Mouse (Mus musculus) CH12.LX (cell line): ENCODE measurements at regions not wholly inside any gene's neighbourhood (a gene's known extent, or its start where the extent isn't known, plus 50 kb on each side); places are given as distances from the start of the nearest gene placed in this dataset.

ENCODE experiments used
- DNase-seq: peaks from one replicate; pipeline ENCODE4 v3.0.0-alpha.2; 2013; ENCODE audit errors: extremely low read depth
- H3K27ac ChIP-seq: 2 replicates; pipeline ENCODE4 v1.5.1; 2012; ENCODE audit warnings: low read depth, mild to moderate bottlenecking, control low read depth, moderate library complexity; ENCODE audit not compliant: insufficient read depth
- H3K27me3 ChIP-seq: replicated peaks from 2 replicates; pipeline ENCODE3; 2012; ENCODE audit warnings: inconsistent platforms
- H3K36me3 ChIP-seq, 2 experiments: replicated peaks in 1 of 2; 2 replicates each; pipeline versions ENCODE3 to v1.6.1; 2012; ENCODE audit warnings: inconsistent platforms in 1 of 2, low read length in 1 of 2, mild to moderate bottlenecking in 1 of 2, mixed read lengths in 1 of 2, moderate library complexity in 1 of 2; ENCODE audit not compliant: control insufficient read depth in 1 of 2, insufficient read depth in 1 of 2
- H3K4me1 ChIP-seq, 2 experiments: 2 replicates each; pipeline ENCODE4 v1.6.1; 2012; ENCODE audit warnings: inconsistent platforms in 1 of 2, moderate library complexity in 1 of 2; ENCODE audit not compliant: insufficient read depth in 2 of 2, control insufficient read depth in 1 of 2
- H3K4me2 ChIP-seq: 2 replicates; pipeline ENCODE4 v1.6.1; 2012; ENCODE audit warnings: low read depth, mild to moderate bottlenecking, control low read depth; ENCODE audit not compliant: poor library complexity, insufficient read depth, severe bottlenecking
- H3K4me3 ChIP-seq, 3 experiments: fragments of 150-350 bp in 1 of 3; sonication (generic) in 1 of 3; replicated peaks in 1 of 3; 2 replicates each; pipeline versions ENCODE3 to v1.5.1; 2011 to 2012; ENCODE audit warnings: low read depth in 2 of 3, low read length in 2 of 3, mild to moderate bottlenecking in 2 of 3, moderate library complexity in 2 of 3, control low read depth in 1 of 3, improper control_type of control experiment in 1 of 3, inconsistent platforms in 1 of 3, mixed read lengths in 1 of 3; ENCODE audit not compliant: poor library complexity in 1 of 3
- H3K79me2 ChIP-seq: replicated peaks from 2 replicates; pipeline ENCODE4 v1.6.1; 2012; ENCODE audit warnings: mild to moderate bottlenecking, moderate library complexity; ENCODE audit not compliant: control insufficient read depth, poor library complexity, insufficient read depth, severe bottlenecking; ENCODE audit errors: extremely low read depth
- H3K9ac ChIP-seq: 2 replicates; pipeline ENCODE4 v1.6.1; 2012; ENCODE audit warnings: low read depth, mild to moderate bottlenecking, control low read depth, moderate library complexity; ENCODE audit not compliant: insufficient read depth
- H3K9me3 ChIP-seq: replicated peaks from 2 replicates; pipeline ENCODE3; 2012; ENCODE audit warnings: low read length, inconsistent platforms, mixed read lengths
- CHD1 ChIP-seq: IDR thresholded peaks from 2 replicates; pipeline ENCODE4 v1.6.1; 2012; ENCODE audit warnings: low read depth, low read length, improper control_type of control experiment, inconsistent platforms
- CHD2 ChIP-seq: IDR thresholded peaks from 2 replicates; pipeline ENCODE4 v1.6.1; 2011; ENCODE audit warnings: low read length, improper control_type of control experiment
- CTCF ChIP-seq, 2 experiments: IDR thresholded peaks in 1 of 2; conservative IDR thresholded peaks in 1 of 2; 2 replicates each; pipeline ENCODE4 v1.5.1; 2011 to 2012; ENCODE audit warnings: low read depth in 2 of 2, low read length in 2 of 2, improper control_type of control experiment in 1 of 2, inconsistent platforms in 1 of 2, mild to moderate bottlenecking in 1 of 2, moderate library complexity in 1 of 2
- ELF1 ChIP-seq: IDR thresholded peaks from 2 replicates; pipeline ENCODE4 v1.6.1; 2014; ENCODE audit warnings: low read depth, mild to moderate bottlenecking, inconsistent platforms, low read length, improper control_type of control experiment
- EP300 ChIP-seq: IDR thresholded peaks from 2 replicates; pipeline ENCODE4 v1.6.1; 2011; ENCODE audit warnings: low read length, improper control_type of control experiment
- ETS1 ChIP-seq: conservative IDR thresholded peaks from 2 replicates; pipeline ENCODE4 v1.6.1; 2012; ENCODE audit warnings: low read depth, mild to moderate bottlenecking, inconsistent platforms, low read length, improper control_type of control experiment, moderate library complexity
- MAFK ChIP-seq: IDR thresholded peaks from 2 replicates; pipeline ENCODE4 v1.6.1; 2011; ENCODE audit warnings: low read length, improper control_type of control experiment; ENCODE audit not compliant: insufficient replicate concordance
- MAZ ChIP-seq: IDR thresholded peaks from 2 replicates; pipeline ENCODE4 v1.6.1; 2012; ENCODE audit warnings: low read depth, mild to moderate bottlenecking, inconsistent platforms, low read length, improper control_type of control experiment, moderate library complexity
- MEF2A ChIP-seq: IDR thresholded peaks from 2 replicates; pipeline ENCODE4 v1.6.1; 2014; ENCODE audit warnings: low read depth, mild to moderate bottlenecking, inconsistent platforms, low read length, improper control_type of control experiment, borderline replicate concordance
- NRF1 ChIP-seq: IDR thresholded peaks from 2 replicates; pipeline ENCODE4 v1.6.1; 2014; ENCODE audit warnings: low read depth, mild to moderate bottlenecking, inconsistent platforms, low read length, improper control_type of control experiment, moderate library complexity
- POLR2AphosphoS2 ChIP-seq: IDR thresholded peaks from 2 replicates; pipeline ENCODE4 v1.6.1; 2011; ENCODE audit warnings: low read depth, low read length, improper control_type of control experiment
- RAD21 ChIP-seq: IDR thresholded peaks from 2 replicates; pipeline ENCODE4 v1.6.1; 2011; ENCODE audit warnings: low read depth, mild to moderate bottlenecking, low read length, improper control_type of control experiment, moderate library complexity
- RCOR1 ChIP-seq: conservative IDR thresholded peaks from 2 replicates; pipeline ENCODE4 v1.6.1; 2012; ENCODE audit warnings: low read depth, mild to moderate bottlenecking, inconsistent platforms, low read length, improper control_type of control experiment
- SIN3A ChIP-seq: IDR thresholded peaks from 2 replicates; pipeline ENCODE4 v1.6.1; 2012; ENCODE audit warnings: low read length, improper control_type of control experiment, inconsistent platforms
- SMC3 ChIP-seq: IDR thresholded peaks from 2 replicates; pipeline ENCODE4 v1.6.1; 2011; ENCODE audit warnings: low read depth, low read length, improper control_type of control experiment
- USF1 ChIP-seq: IDR thresholded peaks from 2 replicates; pipeline ENCODE4 v1.6.1; 2014; ENCODE audit warnings: low read depth, mild to moderate bottlenecking, inconsistent platforms, low read length, improper control_type of control experiment
- dilution Hi-C: fragments of 300-500 bp; cut with MboI; formaldehyde crosslinking; loops from 2 replicates; pipeline ENCODE4 v1.14.3; 2020; ENCODE audit warnings: low sequenced_read_pairs; ENCODE audit not compliant: extremely low pct_unique_long_range_greater_than_20kb, extremely low pct_ligation_motif_present
- in situ Hi-C: fragments of 300-500 bp; cut with MboI; formaldehyde crosslinking; loops from 3 replicates; pipeline ENCODE4 v1.14.3; 2019; ENCODE audit warnings: low sequenced_read_pairs, low pct_ligation_motif_present, low pct_unique_long_range_greater_than_20kb, mixed read lengths

DNA sequence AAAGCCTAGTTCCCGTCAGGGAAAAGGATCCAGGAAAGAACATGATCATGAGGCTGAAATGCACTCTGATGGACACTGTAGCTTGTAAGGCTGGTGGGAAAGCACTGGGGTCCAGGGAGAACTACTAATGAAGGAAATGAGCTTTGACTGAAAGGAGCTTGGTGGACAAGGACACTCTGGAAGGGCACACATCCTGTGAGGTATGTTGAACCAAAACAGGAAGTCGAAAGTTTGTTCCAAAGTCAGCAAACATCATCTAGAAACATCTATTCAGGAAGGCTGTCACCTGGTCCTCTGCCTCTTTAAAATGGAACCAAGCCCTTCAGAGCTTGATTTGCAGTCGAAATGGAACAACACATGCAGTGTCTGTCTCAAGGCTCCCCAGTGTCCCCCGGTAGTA, 143.1 kb downstream of the Hlx start:
- in situ Hi-C loops (no loop called here), dilution Hi-C loops (no loop called here)

DNA sequence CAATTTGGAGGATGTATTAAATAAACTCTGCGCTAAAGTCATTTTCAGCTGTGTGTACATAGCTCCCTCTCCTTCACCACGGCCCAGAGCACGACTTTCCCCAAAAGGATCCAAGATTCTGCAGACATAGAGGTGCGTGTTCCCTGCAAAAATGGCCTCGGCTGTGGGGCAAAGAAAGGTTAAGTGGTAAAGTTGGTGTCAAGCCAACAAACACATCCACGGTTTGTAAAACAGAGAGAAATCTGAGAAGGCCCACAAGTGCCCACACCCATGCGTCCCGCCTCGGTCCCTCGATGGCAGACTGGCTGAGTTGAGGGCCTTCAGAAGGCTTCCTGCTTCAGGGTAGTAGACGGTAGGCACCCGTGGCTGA, 147.9 kb downstream of the Hlx start:
- TF ChIP-seq SMC3 (no peak), MEF2A (no peak), CHD2 (no peak), POLR2AphosphoS2 (no peak), RCOR1 (no peak), MAFK (no peak), CHD1 (no peak), SIN3A (no peak), CTCF (conservative IDR thresholded peaks at IDR 0.05 in 1 of 2, IDR thresholded peaks at IDR 0.05 in 1 of 2; ENCODE audit: low read depth in 2 of 2, low read length in 2 of 2) (no peak), ELF1 (no peak), ETS1 (no peak), MAZ (no peak), RAD21 (no peak)
- Histone ChIP-seq H3K27me3 (no peaks in the 10 kb centered on the region), H3K36me3 (no peaks in the 10 kb centered on the region), H3K9ac (no peak overlapping the region), H3K9me3 (no peaks in the 10 kb centered on the region), H3K4me2 (no peak overlapping the region), H3K4me3 (no peak overlapping the region), H3K79me2 (no peaks in the 10 kb centered on the region), H3K27ac (no peak overlapping the region), H3K4me1 (peaks cover 2 to 4% of the 10 kb centered on the region in 2 experiments; a peak in 2 of 4 replicates)
- in situ Hi-C loops, result no loop called here
- dilution Hi-C loops, result no loop called here
- no peak for DNase-seq

More for the DNA sequence above, 143.1 kb downstream of the Hlx start:
- Histone ChIP-seq H3K4me2 (no peak overlapping the region), H3K4me3 (no peak overlapping the region), H3K9ac (no peak overlapping the region), H3K4me1 (peaks cover 2 to 21% of the 10 kb centered on the region in 2 experiments; a peak in 2 of 4 replicates), H3K27ac (no peak overlapping the region), H3K27me3 (no peaks in the 10 kb centered on the region), H3K79me2 (no peaks in the 10 kb centered on the region), H3K36me3 (no peaks in the 10 kb centered on the region), H3K9me3 (no peaks in the 10 kb centered on the region)
- no peak for DNase-seq
- TF ChIP-seq NRF1 (no peak), EP300 (no peak), RCOR1 (no peak), USF1 (no peak), CTCF (conservative IDR thresholded peaks at IDR 0.05 in 1 of 2, IDR thresholded peaks at IDR 0.05 in 1 of 2; ENCODE audit: low read depth in 2 of 2, low read length in 2 of 2) (no peak), MAFK (no peak)
